Mouse (Mus musculus): ENCODE measurements around the gene Gcnt1. TPM values are rescaled to one million over a fixed set of nuclear protein-coding genes. Genes with fewer than 3 reads are reported as not detected.

The Gcnt1 gene
- total RNA-seq, 1 experiment from 2014 or later, result 110 TPM

- ATAC-seq (ENCODE audit: extremely low read depth, insufficient number of reproducible peaks, low FRiP score, poor library complexity, severe bottlenecking), result no peak
Measured at GRCm38 (mm10) chr19:17336646-17337045, 36.0 kb downstream of the Gcnt1 start.

- peak; percentile 75 for ATAC-seq (ENCODE audit: extremely low read depth, insufficient number of reproducible peaks, low FRiP score, poor library complexity, severe bottlenecking)
Measured at GRCm38 (mm10) chr19:17334644-17335333, 37.9 kb downstream of the Gcnt1 start.

DNA sequence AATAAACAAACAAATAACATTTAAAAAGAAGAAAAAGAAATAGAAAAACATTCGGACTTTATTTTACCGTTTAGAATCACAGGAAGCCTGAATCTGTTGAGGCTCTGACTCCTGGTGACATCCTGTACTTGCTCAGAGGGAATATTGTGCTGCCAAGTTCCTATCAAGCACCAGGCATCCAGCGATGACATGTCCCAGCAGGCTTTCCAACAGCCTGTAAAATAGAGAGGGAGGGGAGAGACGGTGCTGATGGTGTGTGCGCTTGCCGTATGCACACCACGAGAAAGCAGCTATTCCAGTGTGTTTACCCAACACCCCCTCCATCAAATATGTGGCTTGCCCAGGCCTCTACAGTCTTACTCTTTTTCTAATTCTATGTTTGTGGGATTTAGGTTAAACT lies 39.6 kb downstream of the Gcnt1 start:
- no peak for ATAC-seq (ENCODE audit: extremely low read depth, insufficient number of reproducible peaks, low FRiP score, poor library complexity, severe bottlenecking)

- no peak for ATAC-seq (ENCODE audit: extremely low read depth, insufficient number of reproducible peaks, low FRiP score, poor library complexity, severe bottlenecking)
Measured at GRCm38 (mm10) chr19:17328916-17329315, 43.7 kb downstream of the Gcnt1 start.

GRCm38 (mm10) chr19:17327881-17328404 lies 44.7 kb downstream of the Gcnt1 start:
- no peak for ATAC-seq (ENCODE audit: extremely low read depth, insufficient number of reproducible peaks, low FRiP score, poor library complexity, severe bottlenecking)

DNA sequence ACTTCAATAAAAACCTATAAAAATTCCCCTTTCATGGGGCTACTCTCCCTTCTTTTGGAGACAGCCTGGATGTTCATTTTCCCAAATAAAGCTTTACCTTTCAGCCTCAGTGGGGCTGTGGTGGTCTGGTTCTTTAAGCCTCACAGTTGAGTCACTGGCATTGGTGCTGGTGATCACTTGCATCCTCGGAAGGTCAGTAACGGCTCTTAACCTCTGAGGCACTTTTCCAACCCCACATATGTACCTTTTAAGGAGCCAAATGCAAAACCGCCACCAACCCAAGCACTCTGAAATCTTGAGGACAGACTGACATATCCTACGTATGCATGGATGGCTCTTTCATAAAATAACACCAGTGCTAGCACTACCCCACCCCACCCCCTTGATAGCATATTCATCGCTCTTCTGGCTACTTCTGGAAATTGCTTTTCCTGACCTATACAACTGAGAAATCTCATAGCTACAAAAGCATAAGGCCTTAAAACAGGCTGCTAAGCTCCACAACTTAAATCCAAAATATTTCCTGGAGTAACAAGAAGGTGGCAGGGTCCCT lies 48.9 kb downstream of the Gcnt1 start:
- no peak for ATAC-seq (ENCODE audit: extremely low read depth, insufficient number of reproducible peaks, low FRiP score, poor library complexity, severe bottlenecking)

GRCm38 (mm10) chr19:17323006-17323688 lies 49.5 kb downstream of the Gcnt1 start:
- ATAC-seq (ENCODE audit: extremely low read depth, insufficient number of reproducible peaks, low FRiP score, poor library complexity, severe bottlenecking), result no peak

GRCm38 (mm10) chr19:17319770-17320169 lies 52.9 kb downstream of the Gcnt1 start:
- ATAC-seq (ENCODE audit: extremely low read depth, insufficient number of reproducible peaks, low FRiP score, poor library complexity, severe bottlenecking), result peak; percentile 80

DNA sequence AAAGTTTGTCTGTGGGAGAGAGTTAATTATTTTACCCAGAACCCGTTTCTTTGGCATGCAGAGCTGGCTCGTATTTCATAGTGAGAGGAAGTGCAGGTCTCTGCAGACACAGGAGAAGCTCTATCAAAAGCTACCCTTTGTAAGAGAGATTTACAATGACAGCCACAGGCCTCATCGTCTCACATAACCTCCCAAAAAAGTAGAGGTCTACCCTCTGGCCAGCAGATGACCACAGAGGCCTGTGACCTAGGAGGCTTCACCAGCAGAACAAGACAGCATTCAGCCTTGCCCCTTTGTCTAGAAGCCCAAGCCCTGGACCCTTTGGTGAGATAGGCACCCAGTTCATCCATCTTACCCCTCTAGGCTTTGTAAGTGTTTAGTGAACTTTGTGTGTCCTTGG lies 53.9 kb downstream of the Gcnt1 start:
- ATAC-seq (ENCODE audit: extremely low read depth, insufficient number of reproducible peaks, low FRiP score, poor library complexity, severe bottlenecking), result no peak

GRCm38 (mm10) chr19:17316311-17317003 lies 56.2 kb downstream of the Gcnt1 start:
- ATAC-seq (ENCODE audit: extremely low read depth, insufficient number of reproducible peaks, low FRiP score, poor library complexity, severe bottlenecking), result no peak

DNA sequence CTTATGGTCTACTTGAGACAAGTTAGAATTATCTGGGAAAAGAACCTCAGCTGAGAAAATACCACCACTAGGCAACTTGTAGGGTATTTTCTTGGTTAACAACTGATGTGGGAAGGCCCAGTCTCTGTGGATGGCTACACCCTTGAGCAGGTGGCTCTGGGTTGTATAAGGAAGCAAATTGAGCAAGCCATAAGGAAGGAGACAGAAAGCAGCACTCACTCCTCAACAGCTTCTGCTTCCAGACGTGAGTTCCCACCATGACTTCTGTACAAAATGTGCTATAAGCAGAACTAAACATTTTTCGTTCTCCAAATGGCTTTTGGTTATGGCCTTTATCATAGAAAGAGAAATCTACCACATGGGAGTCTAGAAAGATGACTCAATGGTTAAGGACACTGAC lies 58.2 kb downstream of the Gcnt1 start:
- peak; percentile 36; the same call in 1 of the 2 replicates for ATAC-seq (ENCODE audit: extremely low read depth, insufficient number of reproducible peaks, low FRiP score, poor library complexity, severe bottlenecking)

DNA sequence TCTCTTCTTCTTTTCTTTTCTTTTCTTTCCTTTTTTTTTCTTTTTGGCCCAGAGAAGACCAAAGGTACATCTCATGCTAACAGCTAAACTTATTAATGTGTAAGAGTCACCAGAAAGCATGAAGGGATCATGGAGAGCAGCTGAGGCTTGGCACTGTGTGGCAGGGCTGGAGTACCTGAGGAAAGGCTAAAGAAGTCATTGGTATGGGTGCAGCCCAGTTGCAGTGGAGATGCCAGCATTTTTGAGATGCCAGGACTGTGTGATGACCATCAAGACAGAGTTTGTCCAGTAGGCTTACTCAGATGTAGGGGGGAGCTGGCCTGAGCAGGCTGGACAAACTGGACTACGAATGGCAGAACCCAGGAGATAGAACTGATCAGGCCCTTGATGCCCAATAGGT lies 58.9 kb downstream of the Gcnt1 start:
- ATAC-seq (ENCODE audit: extremely low read depth, insufficient number of reproducible peaks, low FRiP score, poor library complexity, severe bottlenecking), result no peak

DNA sequence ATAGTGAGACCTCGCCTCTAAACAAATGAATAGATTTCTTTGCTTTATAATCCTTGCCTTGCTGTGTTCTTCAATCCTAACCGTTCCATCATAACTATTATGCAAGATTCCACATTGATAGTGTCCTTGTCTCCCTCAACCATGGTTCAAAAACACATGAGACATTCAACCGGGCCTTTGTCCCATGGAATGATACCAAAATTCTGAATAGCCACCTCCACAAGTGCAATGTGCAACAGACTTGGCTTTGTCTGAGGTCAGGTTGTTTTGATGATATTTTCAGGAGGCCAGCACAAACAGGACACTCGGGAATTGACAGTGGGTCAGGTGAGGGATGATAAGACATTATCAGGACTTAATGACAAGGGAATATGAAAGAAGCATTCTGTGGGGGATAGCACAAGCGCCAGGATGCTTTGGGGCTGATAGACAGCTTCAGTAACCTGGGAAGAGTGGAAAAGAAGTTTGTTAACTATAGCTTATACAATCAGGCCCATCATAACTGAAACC lies 59.9 kb downstream of the Gcnt1 start:
- ATAC-seq (ENCODE audit: extremely low read depth, insufficient number of reproducible peaks, low FRiP score, poor library complexity, severe bottlenecking), result no peak

DNA sequence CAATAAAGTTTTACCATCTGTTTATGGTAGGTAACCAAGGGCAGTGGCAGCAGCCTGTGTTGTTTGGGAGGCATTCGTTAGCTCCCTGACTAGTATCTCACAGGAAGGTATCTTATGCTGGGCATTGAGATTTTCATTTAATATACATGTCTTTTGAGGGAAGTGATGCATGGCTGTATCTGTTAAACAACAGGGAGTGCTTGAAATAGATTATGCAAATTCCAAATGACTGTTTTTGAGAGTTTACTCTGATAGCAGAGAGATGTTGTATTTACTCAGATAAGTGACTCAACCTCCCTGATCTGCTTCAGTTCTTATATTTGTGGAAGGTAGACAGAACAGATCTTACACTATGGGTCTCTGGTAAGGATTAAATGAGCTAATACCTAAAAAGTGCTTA lies 61.1 kb downstream of the Gcnt1 start:
- peak; percentile 72 for ATAC-seq (ENCODE audit: extremely low read depth, insufficient number of reproducible peaks, low FRiP score, poor library complexity, severe bottlenecking)

DNA sequence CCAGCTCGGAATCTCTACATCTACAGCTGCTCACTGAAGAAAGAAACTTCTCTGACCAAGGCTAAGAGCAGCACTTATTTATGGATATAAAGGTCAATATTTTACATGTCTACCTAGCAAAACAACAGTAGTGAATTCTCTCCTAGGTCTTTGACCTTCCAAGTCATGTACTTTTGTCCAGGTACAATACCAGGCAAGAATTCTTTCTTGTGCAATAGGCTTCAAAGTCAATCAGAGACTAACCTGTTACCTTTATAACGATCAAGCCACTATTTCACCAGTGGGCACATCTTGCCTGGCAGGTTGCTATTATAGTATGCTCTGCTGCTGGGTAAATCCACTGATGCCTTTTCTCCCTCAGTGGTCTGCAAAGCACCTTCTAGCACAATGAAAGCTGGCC lies 61.6 kb downstream of the Gcnt1 start:
- no peak for ATAC-seq (ENCODE audit: extremely low read depth, insufficient number of reproducible peaks, low FRiP score, poor library complexity, severe bottlenecking)

- ATAC-seq (ENCODE audit: extremely low read depth, insufficient number of reproducible peaks, low FRiP score, poor library complexity, severe bottlenecking), result no peak
Measured at GRCm38 (mm10) chr19:17296081-17296480, 76.6 kb downstream of the Gcnt1 start.

DNA sequence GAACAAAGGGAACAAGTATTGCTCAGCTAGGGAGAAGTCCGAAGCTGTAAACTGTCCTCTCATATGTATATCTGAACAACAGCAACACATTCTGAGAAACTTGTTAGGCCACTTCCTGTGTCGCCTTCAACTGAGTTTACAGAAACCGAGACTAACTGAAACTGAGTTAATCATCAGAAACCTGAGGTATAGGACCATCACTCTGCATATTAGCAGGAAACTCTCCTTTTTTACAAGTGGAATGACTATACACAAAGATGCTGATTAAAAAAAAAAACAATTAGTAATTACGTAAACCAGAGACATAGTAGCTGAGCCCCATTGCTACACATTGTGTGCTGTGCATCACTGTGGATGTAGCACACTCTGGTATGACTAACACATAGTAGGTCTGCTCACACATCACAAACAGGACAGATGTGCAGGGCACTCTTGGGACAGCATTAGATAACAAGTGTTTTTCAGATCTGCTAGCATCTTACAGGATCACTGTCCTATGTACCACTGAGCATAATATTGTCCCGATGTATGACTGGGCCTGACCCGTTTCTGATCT lies 77.4 kb downstream of the Gcnt1 start:
- no peak for ATAC-seq (ENCODE audit: extremely low read depth, insufficient number of reproducible peaks, low FRiP score, poor library complexity, severe bottlenecking)

DNA sequence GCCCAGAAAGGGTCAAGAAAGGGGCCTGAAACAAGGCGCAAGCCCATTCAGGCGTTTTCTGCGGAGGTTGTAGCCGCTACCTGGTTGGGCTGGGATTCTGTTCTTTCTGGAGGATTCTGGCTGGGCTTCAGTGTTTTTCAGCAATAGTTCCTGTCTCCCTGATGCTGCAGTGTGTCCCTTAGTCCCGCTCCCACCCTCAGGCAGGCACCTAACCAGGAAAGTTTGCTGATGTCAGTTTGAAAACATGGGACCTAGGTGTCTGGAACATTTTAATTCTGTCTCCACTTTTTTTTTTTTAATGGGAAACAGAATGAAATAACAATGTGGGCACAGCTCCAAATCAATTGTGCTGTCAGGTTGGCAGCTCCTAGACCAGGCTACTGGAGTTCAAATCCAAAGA lies 78.5 kb downstream of the Gcnt1 start:
- ATAC-seq (ENCODE audit: extremely low read depth, insufficient number of reproducible peaks, low FRiP score, poor library complexity, severe bottlenecking), result no peak

DNA sequence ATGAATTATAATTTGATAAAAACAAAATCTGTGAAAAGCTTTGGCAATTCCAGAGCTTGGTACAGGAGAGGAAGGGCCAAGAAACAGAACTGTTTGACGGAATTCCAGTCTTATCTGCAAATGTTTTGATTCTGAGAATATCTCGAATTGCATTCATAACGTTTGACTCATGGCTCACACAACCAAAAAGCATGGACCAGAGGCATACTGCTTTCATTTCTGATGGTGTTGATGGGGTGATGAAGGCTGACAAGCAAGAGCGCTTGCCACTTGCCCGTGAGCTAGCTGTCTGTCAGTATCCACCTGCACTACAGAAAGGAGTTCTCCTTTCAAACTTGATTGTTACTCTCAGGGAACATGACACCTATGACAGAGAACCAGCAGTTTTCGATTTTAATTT lies 83.1 kb downstream of the Gcnt1 start:
- ATAC-seq (ENCODE audit: extremely low read depth, insufficient number of reproducible peaks, low FRiP score, poor library complexity, severe bottlenecking), result no peak

Data from neutrophil, adult 5-6 weeks (primary cell).